Comparison of ENCODE assay signal across 34 mouse cellular contexts in the genomic region with DNA sequence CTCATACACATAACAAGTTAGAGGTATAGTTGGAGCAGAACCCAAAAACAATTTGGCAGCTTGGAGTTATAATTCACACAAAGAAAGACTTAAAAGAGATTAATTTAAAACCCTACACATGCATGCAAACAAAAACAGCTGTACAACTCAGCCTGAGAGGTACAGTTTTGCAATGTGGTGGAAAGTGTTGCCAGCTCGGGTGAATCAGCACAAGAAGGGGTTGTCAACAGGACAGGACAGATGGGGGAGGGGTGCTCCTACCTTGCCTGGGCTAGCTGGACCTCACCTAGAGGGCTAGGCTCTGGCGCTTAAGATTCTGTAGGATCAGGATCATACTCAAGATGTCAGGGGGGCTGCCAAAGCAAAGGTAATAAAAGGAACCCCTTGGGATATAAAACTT. TPM values are rescaled to one million over a fixed set of nuclear protein-coding genes. Genes with fewer than 3 reads are reported as not detected.
DNase-seq lines count a peak whose midpoint lies in the region; ATAC-seq and TF ChIP-seq lines count a peak whose summit lies in the region.
"Had no signal": no experiment of that assay in that cellular context is flagged by ENCODE, and none has a peak within 500 bp of the region (broad histone marks: within the 10 kb centered on the region; RNA-seq: fewer than 3 reads in every experiment).

No protein-coding gene starts in this region.

- H3K27me3 ChIP-seq in heart, embryonic 11.5 days (ENCODE audit: control insufficient read depth, insufficient read depth, low read length), result peaks cover 9% of the 10 kb centered on the region; the same call in 1 of the 2 replicates
- H3K27me3 ChIP-seq in forebrain, postnatal 0 days (ENCODE audit: insufficient read depth, low read length), result no peaks in the 10 kb centered on the region
- H3K27me3 ChIP-seq: forebrain, embryonic 12.5 days; forebrain, embryonic 15.5 days; hindbrain, embryonic 12.5 days; hindbrain, embryonic 15.5 days had no signal

- no peak for ATAC-seq in heart, embryonic 11.5 days (replicated peaks; ENCODE audit: insufficient number of reproducible peaks, low FRiP score, low TSS enrichment)
- no peak for ATAC-seq in forebrain, postnatal 0 days
- ATAC-seq: forebrain, embryonic 15.5 days; Patski had no signal

- 54% methylated on average over 2 of the region's 2 CpGs for WGBS in heart, embryonic 11.5 days (ENCODE audit: insufficient replicate concordance)
- WGBS in forebrain, postnatal 0 days, result 79% methylated on average over 2 of the region's 2 CpGs

- H3K4me1 ChIP-seq in heart, embryonic 11.5 days (ENCODE audit: control insufficient read depth, insufficient read depth, low read length), result no peaks in the 10 kb centered on the region
- no peaks in the 10 kb centered on the region for H3K4me1 ChIP-seq in forebrain, postnatal 0 days (ENCODE audit: insufficient read depth)
- H3K4me1 ChIP-seq: embryonic facial prominence, embryonic 10.5 days; embryonic facial prominence, embryonic 13.5 days; forebrain, embryonic 12.5 days; forebrain, embryonic 15.5 days; hindbrain, embryonic 12.5 days; hindbrain, embryonic 15.5 days had no signal

- H3K36me3 ChIP-seq in heart, embryonic 11.5 days (ENCODE audit: control insufficient read depth, insufficient read depth, low read length), result no peaks in the 10 kb centered on the region
- H3K36me3 ChIP-seq in forebrain, postnatal 0 days (ENCODE audit: insufficient read depth), result no peaks in the 10 kb centered on the region
- H3K36me3 ChIP-seq: embryonic facial prominence, embryonic 10.5 days; embryonic facial prominence, embryonic 13.5 days; forebrain, embryonic 12.5 days; forebrain, embryonic 15.5 days; heart, embryonic 10.5 days; hindbrain, embryonic 12.5 days; hindbrain, embryonic 15.5 days had no signal

- no peak overlapping the region for H3K27ac ChIP-seq in heart, embryonic 11.5 days (ENCODE audit: low read depth, low read length)
- no peak overlapping the region for H3K27ac ChIP-seq in forebrain, postnatal 0 days (ENCODE audit: low read depth, low read length)
- H3K27ac ChIP-seq: embryonic facial prominence, embryonic 10.5 days; embryonic facial prominence, embryonic 13.5 days; forebrain, embryonic 12.5 days; forebrain, embryonic 15.5 days; heart, adult 2 months; heart, embryonic 10.5 days; hindbrain, embryonic 12.5 days; hindbrain, embryonic 15.5 days had no signal

- no peaks in the 10 kb centered on the region for H3K9me3 ChIP-seq in heart, embryonic 11.5 days (replicated peaks; ENCODE audit: control insufficient read depth, low read length)
- no peaks in the 10 kb centered on the region for H3K9me3 ChIP-seq in forebrain, postnatal 0 days (ENCODE audit: low read length)
- H3K9me3 ChIP-seq: embryonic facial prominence, embryonic 10.5 days; embryonic facial prominence, embryonic 13.5 days; forebrain, embryonic 12.5 days; forebrain, embryonic 15.5 days; heart, embryonic 10.5 days; hindbrain, embryonic 12.5 days; hindbrain, embryonic 15.5 days had no signal

- no peak overlapping the region for H3K4me3 ChIP-seq in heart, embryonic 11.5 days (ENCODE audit: low read depth, low read length)
- H3K4me3 ChIP-seq in forebrain, postnatal 0 days (ENCODE audit: low read depth, low read length), result no peak overlapping the region
- H3K4me3 ChIP-seq: embryonic facial prominence, embryonic 10.5 days; embryonic facial prominence, embryonic 13.5 days; erythroblast, embryonic 14.5 days; forebrain, embryonic 12.5 days; forebrain, embryonic 15.5 days; heart, adult 2 months; heart, embryonic 10.5 days; hindbrain, embryonic 12.5 days; hindbrain, embryonic 15.5 days had no signal

- no peak overlapping the region for H3K4me2 ChIP-seq in heart, embryonic 11.5 days
- H3K4me2 ChIP-seq in forebrain, postnatal 0 days (ENCODE audit: low read depth), result no peak overlapping the region
- H3K4me2 ChIP-seq: embryonic facial prominence, embryonic 13.5 days; forebrain, embryonic 12.5 days; forebrain, embryonic 15.5 days; hindbrain, embryonic 12.5 days; hindbrain, embryonic 15.5 days had no signal

- no peak for TF ChIP-seq CTCF in forebrain, postnatal 0 days (IDR thresholded peaks at IDR 0.05; ENCODE audit: low read depth)

- DNase-seq in 3T3-L1 (ENCODE audit: low read depth, low spot score) (peak; percentile 19), NIH3T3 (ENCODE audit: low read depth) (peak; percentile 59)
- DNase-seq in adrenal gland, postnatal 10 days, result peak; percentile 11
- peak; percentile 6 to 62 for DNase-seq in adrenal gland, postnatal 36 days
- DNase-seq in forebrain, postnatal 0 days, result no peak
- DNase-seq: cerebellum, adult 11-12 months; cerebellum, adult 8-10 months; cerebellum, postnatal 10 days; cerebellum, postnatal 36 days; embryo, embryonic 11 days; gastrocnemius, postnatal 10 days; gastrocnemius, postnatal 36 days; heart, adult 2 months; kidney, adult 11 months had no signal

- no peak overlapping the region for H3K9ac ChIP-seq in heart, embryonic 11.5 days (ENCODE audit: low read depth, low read length)
- no peak overlapping the region for H3K9ac ChIP-seq in forebrain, postnatal 0 days
- H3K9ac ChIP-seq: embryonic facial prominence, embryonic 13.5 days; forebrain, embryonic 12.5 days; forebrain, embryonic 15.5 days; hindbrain, embryonic 12.5 days; hindbrain, embryonic 15.5 days had no signal

RNA-seq across cellular contexts. Expression of a gene that starts 8.5 kb away (rescaled TPM):
- not detected for total RNA-seq in adrenal gland, postnatal 10 days (2021)
- total RNA-seq in adrenal gland, postnatal 36 days (2021), result not detected
- polyA plus RNA-seq in heart, embryonic 11.5 days (2014; fragmentation: Nextera tagmentation; extraction: Ambion mirVana), result not detected in 2 replicates
- total RNA-seq in forebrain, postnatal 0 days (2014; rRNA removed), result 3.7 and 7.7 TPM in 2 replicates
- polyA plus RNA-seq in forebrain, postnatal 0 days (2015; fragmentation: Nextera tagmentation; extraction: Ambion mirVana), result 1.5 and 2.1 TPM in 2 replicates
- total RNA-seq: ES-E14; gastrocnemius, adult 18-20 months; gastrocnemius, postnatal 10 days; gastrocnemius, postnatal 36 days; granulocyte monocyte progenitor cell, adult 5-6 weeks; heart, postnatal 25 days; hematopoietic stem cell, adult 5-6 weeks had no signal
- polyA plus RNA-seq: erythroblast, embryonic 14.5 days; forebrain, embryonic 12.5 days; heart, adult 2 months; heart, embryonic 14.5 days; heart, postnatal 0 days; hindbrain, embryonic 12.5 days; intestine, embryonic 14.5 days; Patski had no signal

RNA-seq across cellular contexts. Expression of a gene that starts 14.7 kb away (rescaled TPM):
- total RNA-seq in adrenal gland, postnatal 10 days (2021), result not detected
- total RNA-seq in adrenal gland, postnatal 36 days (2021), result not detected
- polyA plus RNA-seq in heart, embryonic 11.5 days (2014; fragmentation: Nextera tagmentation; extraction: Ambion mirVana), result not detected in 2 replicates
- not detected in 2 replicates for total RNA-seq in forebrain, postnatal 0 days (2014; rRNA removed)
- polyA plus RNA-seq in forebrain, postnatal 0 days (2015; fragmentation: Nextera tagmentation; extraction: Ambion mirVana), result not detected in 2 replicates
- total RNA-seq: gastrocnemius, adult 18-20 months; gastrocnemius, postnatal 10 days; gastrocnemius, postnatal 36 days; granulocyte monocyte progenitor cell, adult 5-6 weeks; heart, adult 2 months; heart, postnatal 25 days; hematopoietic stem cell, adult 5-6 weeks had no signal
- polyA plus RNA-seq: brain, embryonic 14.5 days; cortical plate, adult 2 months; embryonic facial prominence, embryonic 10.5 days; erythroblast, embryonic 14.5 days; forebrain, embryonic 12.5 days; forebrain, embryonic 15.5 days; heart, adult 2 months; heart, embryonic 10.5 days; heart, embryonic 14.5 days; heart, postnatal 0 days; hindbrain, embryonic 12.5 days; hindbrain, embryonic 15.5 days; intestine, embryonic 14.5 days; Patski had no signal

RNA-seq across cellular contexts. Expression of a gene that starts 27.4 kb away (rescaled TPM):
- total RNA-seq in adrenal gland, postnatal 10 days (2021), result under 1 TPM; 0.18 to 0.51 TPM
- under 1 TPM; 0.10 to 0.20 TPM for total RNA-seq in adrenal gland, postnatal 36 days (2021)
- 0.31 and 0.87 TPM in 2 replicates for polyA plus RNA-seq in heart, embryonic 11.5 days (2014; fragmentation: Nextera tagmentation; extraction: Ambion mirVana)
- 9.2 and 12.3 TPM in 2 replicates for total RNA-seq in forebrain, postnatal 0 days (2014; rRNA removed)
- 18.1 and 20.9 TPM in 2 replicates for polyA plus RNA-seq in forebrain, postnatal 0 days (2015; fragmentation: Nextera tagmentation; extraction: Ambion mirVana)
- total RNA-seq: gastrocnemius, adult 18-20 months; gastrocnemius, postnatal 10 days; gastrocnemius, postnatal 36 days; granulocyte monocyte progenitor cell, adult 5-6 weeks; heart, adult 2 months; heart, postnatal 25 days; hematopoietic stem cell, adult 5-6 weeks had no signal
- polyA plus RNA-seq: erythroblast, embryonic 14.5 days; Patski had no signal

RNA-seq across cellular contexts. Expression of a gene that starts 46.5 kb away (rescaled TPM):
- under 1 TPM in 1 of 2 experiments, not detected in 1; 0.18 TPM for total RNA-seq in adrenal gland, postnatal 10 days (2021)
- total RNA-seq in adrenal gland, postnatal 36 days (2021), result not detected
- 0.07 TPM in 1 of 2 replicates, not detected in the other for polyA plus RNA-seq in heart, embryonic 11.5 days (2014; fragmentation: Nextera tagmentation; extraction: Ambion mirVana)
- not detected in 2 replicates for total RNA-seq in forebrain, postnatal 0 days (2014; rRNA removed)
- polyA plus RNA-seq in forebrain, postnatal 0 days (2015; fragmentation: Nextera tagmentation; extraction: Ambion mirVana), result not detected in 2 replicates
- total RNA-seq: gastrocnemius, adult 18-20 months; granulocyte monocyte progenitor cell, adult 5-6 weeks; heart, adult 2 months; heart, postnatal 25 days; hematopoietic stem cell, adult 5-6 weeks had no signal
- polyA plus RNA-seq: cortical plate, adult 2 months; embryonic facial prominence, embryonic 10.5 days; erythroblast, embryonic 14.5 days; forebrain, embryonic 12.5 days; heart, embryonic 10.5 days; heart, postnatal 0 days; hindbrain, embryonic 12.5 days had no signal
